Mouse (Mus musculus) heart, embryonic 11.5 days (tissue): ENCODE data around the gene Mettl9. TPM values are rescaled to one million over a fixed set of nuclear protein-coding genes. Genes with fewer than 3 reads are reported as not detected.
A peak's percentile ranks its signal among the peaks of the same experiment; 100 is the strongest.

Experiments
- ATAC-seq: fragments of 200-750 bp; cut with Nextera tagmentation; replicated peaks from 2 replicates; pipeline ENCODE4 v1.8.0; 2017; ENCODE audit warnings: moderate library complexity; ENCODE audit not compliant: insufficient number of reproducible peaks, low FRiP score, low TSS enrichment
- H3K27ac ChIP-seq: fragments of 300-500 bp; sonication (generic); 2 replicates; pipeline ENCODE4 v1.5.1; 2014; ENCODE audit warnings: mild to moderate bottlenecking, low read depth, low read length
- H3K27me3 ChIP-seq: fragments of 300-500 bp; sonication (generic); 2 replicates; pipeline ENCODE4 v1.6.1; 2014; ENCODE audit warnings: mild to moderate bottlenecking, low read length, mixed read lengths; ENCODE audit not compliant: control insufficient read depth, insufficient read depth
- H3K36me3 ChIP-seq: fragments of 300-500 bp; sonication (generic); 2 replicates; pipeline ENCODE4 v1.6.1; 2014; ENCODE audit warnings: mild to moderate bottlenecking, low read length, moderate library complexity, mixed read lengths; ENCODE audit not compliant: control insufficient read depth, insufficient read depth
- H3K4me1 ChIP-seq: fragments of 300-500 bp; sonication (generic); 2 replicates; pipeline ENCODE4 v1.6.1; 2014; ENCODE audit warnings: low read length; ENCODE audit not compliant: control insufficient read depth, insufficient read depth
- H3K4me2 ChIP-seq: fragments of 300-500 bp; sonication (generic); 2 replicates; pipeline ENCODE4 v1.6.1; 2014; ENCODE audit warnings: mild to moderate bottlenecking, moderate library complexity
- H3K4me3 ChIP-seq: fragments of 300-500 bp; sonication (generic); 2 replicates; pipeline ENCODE4 v1.5.1; 2014; ENCODE audit warnings: low read depth, low read length
- H3K9ac ChIP-seq: fragments of 300-500 bp; sonication (generic); 2 replicates; pipeline ENCODE4 v1.6.1; 2014; ENCODE audit warnings: mild to moderate bottlenecking, low read depth, low read length, moderate library complexity
- H3K9me3 ChIP-seq: fragments of 300-500 bp; sonication (generic); replicated peaks from 2 replicates; pipeline ENCODE4 v1.6.1; 2016; ENCODE audit warnings: low read length; ENCODE audit not compliant: control insufficient read depth
- WGBS: fragments of 180-500 bp; shearing (Covaris S2); extraction: QIAGEN DNeasy Blood & Tissue Kit; methylation state at CpG from one replicate; pipeline ENCODE4 v1.1.7; 2014; ENCODE audit not compliant: insufficient replicate concordance; 5-methylcytosine and 5-hydroxymethylcytosine counted together
- polyA plus RNA-seq: library from polyadenylated mRNA; unstranded; fragments of >200 nt; fragmentation: Nextera tagmentation; extraction: Ambion mirVana; gene quantifications from 2 replicates; pipeline ENCODE4 v1.2.1, GENCODE M21; 2014

Gene Mettl9
- polyA plus RNA-seq = 117 and 124 TPM in 2 replicates

- WGBS = 4% methylated on average over 39 of the region's 43 CpGs
These were observed at the start of gene Mettl9 for GRCm38 (mm10) chr7:121033856-121034652. Mettl9 (plus strand) TSS chr7:121034445.

GRCm38 (mm10) chr7:120991191-120991590 lies 43.1 kb upstream of the Mettl9 start:
- H3K9me3 ChIP-seq = no peaks in the 10 kb centered on the region
- H3K4me3 ChIP-seq = no peak overlapping the region
- 66% methylated on average over 8 of the region's 8 CpGs for WGBS
- H3K4me2 ChIP-seq = no peak overlapping the region
- no peaks in the 10 kb centered on the region for H3K4me1 ChIP-seq
- no peak overlapping the region for H3K9ac ChIP-seq
- H3K36me3 ChIP-seq = no peaks in the 10 kb centered on the region
- H3K27ac ChIP-seq = no peak overlapping the region
- H3K27me3 ChIP-seq = no peaks in the 10 kb centered on the region
- ATAC-seq = no peak

More at GRCm38 (mm10) chr7:121033856-121034652, at the start of gene Mettl9:
- Histone ChIP-seq H3K9ac (peak within 1 kb of the TSS; percentile 99), H3K4me3 (peak within 1 kb of the TSS; percentile 99), H3K4me1 (peaks cover 9% of the 10 kb centered on the region), H3K36me3 (no peaks in the 10 kb centered on the region), H3K27ac (peak within 1 kb of the TSS; percentile 96), H3K4me2 (peak within 1 kb of the TSS; percentile 84), H3K27me3 (peaks cover 5% of the 10 kb centered on the region), H3K9me3 (no peaks in the 10 kb centered on the region)
- ATAC-seq = peak; percentile 96

GRCm38 (mm10) chr7:120999021-120999530 lies 35.2 kb upstream of the Mettl9 start:
- Histone ChIP-seq H3K36me3 (no peaks in the 10 kb centered on the region), H3K9ac (no peak overlapping the region), H3K4me2 (no peak overlapping the region), H3K9me3 (no peaks in the 10 kb centered on the region), H3K4me3 (no peak overlapping the region), H3K27me3 (no peaks in the 10 kb centered on the region), H3K4me1 (no peaks in the 10 kb centered on the region), H3K27ac (no peak overlapping the region)
- ATAC-seq = no peak
- 79% methylated on average over 2 of the region's 2 CpGs for WGBS

- H3K27ac ChIP-seq = no peak overlapping the region
- H3K9ac ChIP-seq = no peak overlapping the region
- no peak overlapping the region for H3K4me3 ChIP-seq
- H3K4me1 ChIP-seq = no peaks in the 10 kb centered on the region
- no peaks in the 10 kb centered on the region for H3K27me3 ChIP-seq
- WGBS = 63% methylated on average over 3 of the region's 3 CpGs
- no peaks in the 10 kb centered on the region for H3K36me3 ChIP-seq
- no peak overlapping the region for H3K4me2 ChIP-seq
- ATAC-seq = no peak
- no peaks in the 10 kb centered on the region for H3K9me3 ChIP-seq
These were observed 34.0 kb upstream of the Mettl9 start for GRCm38 (mm10) chr7:121000065-121000822.

- Histone ChIP-seq H3K9me3 (no peaks in the 10 kb centered on the region), H3K4me2 (no peak overlapping the region), H3K27me3 (no peaks in the 10 kb centered on the region), H3K36me3 (no peaks in the 10 kb centered on the region), H3K9ac (no peak overlapping the region), H3K4me3 (no peak overlapping the region), H3K27ac (no peak overlapping the region), H3K4me1 (no peaks in the 10 kb centered on the region)
- no peak for ATAC-seq
- 81% methylated on average over 3 of the region's 3 CpGs for WGBS
These were observed 32.4 kb upstream of the Mettl9 start for GRCm38 (mm10) chr7:121001879-121002278.

GRCm38 (mm10) chr7:121002407-121002928 lies 31.8 kb upstream of the Mettl9 start:
- H3K4me2 ChIP-seq = no peak overlapping the region
- H3K4me1 ChIP-seq = no peaks in the 10 kb centered on the region
- H3K36me3 ChIP-seq = no peaks in the 10 kb centered on the region
- no peaks in the 10 kb centered on the region for H3K27me3 ChIP-seq
- H3K9me3 ChIP-seq = no peaks in the 10 kb centered on the region
- H3K27ac ChIP-seq = no peak overlapping the region
- no peak overlapping the region for H3K4me3 ChIP-seq
- H3K9ac ChIP-seq = no peak overlapping the region
- WGBS = 80% methylated on average over 5 of the region's 5 CpGs
- ATAC-seq = no peak

GRCm38 (mm10) chr7:121003793-121004418 lies 30.3 kb upstream of the Mettl9 start:
- H3K9ac ChIP-seq = no peak overlapping the region
- H3K9me3 ChIP-seq = no peaks in the 10 kb centered on the region
- WGBS = 74% methylated on average over 4 of the region's 4 CpGs
- H3K36me3 ChIP-seq = no peaks in the 10 kb centered on the region
- ATAC-seq = no peak
- no peak overlapping the region for H3K27ac ChIP-seq
- H3K27me3 ChIP-seq = no peaks in the 10 kb centered on the region
- H3K4me2 ChIP-seq = no peak overlapping the region
- H3K4me3 ChIP-seq = no peak overlapping the region
- no peaks in the 10 kb centered on the region for H3K4me1 ChIP-seq
